Mouse (Mus musculus) ES-Bruce4 (cell line): ENCODE results near the gene Arhgap6.

ENCODE experiments used
- CTCF ChIP-seq: IDR thresholded peaks from one replicate; pipeline ENCODE4 v1.8.1; 2011; ENCODE audit warnings: low read depth, low read length
- EP300 ChIP-seq: IDR thresholded peaks from 2 replicates; pipeline ENCODE4 v1.6.1; 2011; ENCODE audit warnings: low read depth, low read length; ENCODE audit not compliant: insufficient read depth
- POLR2A ChIP-seq: IDR thresholded peaks from one replicate; pipeline ENCODE4 v1.8.1; 2011; ENCODE audit warnings: low read length; ENCODE audit not compliant: insufficient read depth

DNA sequence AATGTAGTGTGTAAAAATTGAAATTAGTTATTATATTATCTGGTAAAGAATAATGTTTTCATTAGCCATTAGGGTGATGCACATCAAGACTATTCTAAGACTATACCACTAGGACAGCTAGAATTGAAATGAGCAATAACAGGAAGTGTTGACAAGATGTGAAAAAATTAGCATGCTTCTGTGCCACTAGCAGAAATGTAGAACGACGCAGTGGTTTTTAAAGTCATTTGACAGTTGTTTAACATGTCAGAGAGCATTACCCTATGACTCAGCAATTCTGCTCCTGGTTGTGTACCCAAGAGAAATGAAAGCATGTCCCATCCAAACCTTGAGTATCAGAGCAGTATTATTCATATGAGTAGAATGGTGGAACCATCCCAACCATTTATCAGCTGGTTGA lies 9.8 kb downstream of the Arhgap6 start:
- TF ChIP-seq CTCF, result no peak
- TF ChIP-seq POLR2A, result no peak
- TF ChIP-seq EP300, result no peak
